ENCODE assay signal across 10 mouse cellular contexts in genomic region chr8:60900147-60900546, GRCm38 (mm10). TPM values are rescaled to one million over a fixed set of nuclear protein-coding genes. Genes with fewer than 3 reads are reported as not detected.
DNase-seq lines count a peak whose midpoint lies in the region; ATAC-seq and TF ChIP-seq lines count a peak whose summit lies in the region.
"Had no signal": no experiment of that assay in that cellular context is flagged by ENCODE, and none has a peak within 500 bp of the region (broad histone marks: within the 10 kb centered on the region; RNA-seq: fewer than 3 reads in every experiment).

No protein-coding gene starts in this region.

- TF ChIP-seq CTCF in lung, adult 2 months (IDR thresholded peaks at IDR 0.05; ENCODE audit: insufficient read depth, low read length): no peak

- H3K36me3 ChIP-seq in liver, embryonic 13.5 days: peaks cover 82% of the 10 kb centered on the region
- peaks cover 8% of the 10 kb centered on the region for H3K36me3 ChIP-seq in liver, embryonic 11.5 days (ENCODE audit: control insufficient read depth, insufficient read depth, low read length)

- no peak for DNase-seq in frontal cortex, postnatal 14 days (ENCODE audit: low spot score in 2 of 2)
- DNase-seq in liver, embryonic 13.5 days: no peak
- no peak for DNase-seq in liver, embryonic 11.5 days (ENCODE audit: low spot score)
- DNase-seq in NIH3T3 (ENCODE audit: low read depth): peak; percentile 18
- DNase-seq in heart, postnatal 14 days: peak; percentile 32 to 41
- DNase-seq in yolk sac, embryonic 10.5 days (ENCODE audit: low spot score): no peak
- no peak for DNase-seq in lung, adult 2 months
- DNase-seq: left cerebral cortex, postnatal 4 days had no signal

- intact Hi-C loops in heart, postnatal 14 days (cut with DNase I): no loop called here

- no peak overlapping the region for H3K4me3 ChIP-seq in liver, embryonic 13.5 days (replicated peaks)
- no peak overlapping the region for H3K4me3 ChIP-seq in liver, embryonic 11.5 days (ENCODE audit: low read depth, low read length)
- H3K4me3 ChIP-seq in lung, adult 2 months (replicated peaks; ENCODE audit: extremely low read depth, low read depth, low read length): no peak overlapping the region

- no peak overlapping the region for H3K9ac ChIP-seq in liver, embryonic 13.5 days
- no peak overlapping the region for H3K9ac ChIP-seq in liver, embryonic 11.5 days (ENCODE audit: low read depth, low read length)

- H3K27me3 ChIP-seq in liver, embryonic 13.5 days: no peaks in the 10 kb centered on the region
- no peaks in the 10 kb centered on the region for H3K27me3 ChIP-seq in liver, embryonic 11.5 days (replicated peaks; ENCODE audit: control insufficient read depth, insufficient read depth, low read length)

- H3K4me2 ChIP-seq in liver, embryonic 13.5 days: no peak overlapping the region
- H3K4me2 ChIP-seq in liver, embryonic 11.5 days: no peak overlapping the region

- no peak for TF ChIP-seq POLR2A in lung, adult 2 months (IDR thresholded peaks at IDR 0.05; ENCODE audit: borderline replicate concordance, extremely low read depth, low read depth, low read length)

- 78% methylated on average over 9 of the region's 9 CpGs for WGBS in liver, embryonic 13.5 days (ENCODE audit: insufficient replicate concordance)
- WGBS in liver, embryonic 11.5 days: 77% methylated on average over 9 of the region's 9 CpGs
- 70% methylated on average over 9 of the region's 9 CpGs for WGBS in lung, adult 2 months

- no peak overlapping the region for H3K27ac ChIP-seq in liver, embryonic 13.5 days
- H3K27ac ChIP-seq in liver, embryonic 11.5 days (ENCODE audit: low read depth, low read length): no peak overlapping the region

- H3K9me3 ChIP-seq in liver, embryonic 13.5 days (replicated peaks): no peaks in the 10 kb centered on the region
- no peaks in the 10 kb centered on the region for H3K9me3 ChIP-seq in liver, embryonic 11.5 days (ENCODE audit: control insufficient read depth, low read length)

- peaks cover 14% of the 10 kb centered on the region for H3K4me1 ChIP-seq in liver, embryonic 13.5 days (replicated peaks)
- peaks cover 9% of the 10 kb centered on the region; the same call in 1 of the 2 replicates for H3K4me1 ChIP-seq in liver, embryonic 11.5 days (replicated peaks; ENCODE audit: control insufficient read depth, insufficient read depth, low read length)
- no peaks in the 10 kb centered on the region for H3K4me1 ChIP-seq in lung, adult 2 months (ENCODE audit: control insufficient read depth, insufficient read depth, low read length)

- ATAC-seq in frontal cortex, adult (ENCODE audit: low TSS enrichment): peak; percentile 47
- ATAC-seq in liver, embryonic 13.5 days (ENCODE audit: low read depth): peak; percentile 37; the same call in 1 of the 2 replicates
- no peak for ATAC-seq in liver, embryonic 11.5 days (replicated peaks; ENCODE audit: low FRiP score)
- ATAC-seq: forebrain, embryonic 14.5 days had no signal

RNA-seq across cellular contexts. Expression of gene Hpf1, which starts 9.9 kb away (rescaled TPM):
- 110 and 126 TPM in 2 replicates for polyA plus RNA-seq in liver, embryonic 13.5 days (2015; fragmentation: Nextera tagmentation; extraction: Ambion mirVana)
- 133 and 145 TPM in 2 replicates for polyA plus RNA-seq in liver, embryonic 11.5 days (2014; fragmentation: Nextera tagmentation; extraction: Ambion mirVana)
- 10 to 100 TPM; 17.9 TPM for total RNA-seq in heart, postnatal 14 days (2021)
- 3.1 and 8.3 TPM in 2 replicates for polyA plus RNA-seq in lung, adult 2 months (2012; rRNA removed)

Comparison
In these comparisons a context has a peak if more than half of its experiments do, and no peak if none do; other contexts are left out.
1. DNase-seq: peak in NIH3T3 (single experiment) and heart, postnatal 14 days (2 of 2); none in frontal cortex, postnatal 14 days (0 of 2), liver, embryonic 13.5 days (single experiment), liver, embryonic 11.5 days (single experiment), yolk sac, embryonic 10.5 days (single experiment) and lung, adult 2 months (single experiment).
2. RNA of gene Hpf1, which starts 9.9 kb away (polyA plus RNA-seq): 133 to 145 TPM in liver, embryonic 11.5 days and 110 to 126 TPM in liver, embryonic 13.5 days; 3.1 to 8.3 TPM in lung, adult 2 months; every median in the first group is over 10 times any median in the second.